Mouse (Mus musculus): Measurements from ENCODE around the gene Zcrb1. TPM values are rescaled to one million over a fixed set of nuclear protein-coding genes. Genes with fewer than 3 reads are reported as not detected.

Zcrb1 gene
- 10 to 100 TPM; 57.1 to 67.5 TPM for total RNA-seq (2023)

DNA sequence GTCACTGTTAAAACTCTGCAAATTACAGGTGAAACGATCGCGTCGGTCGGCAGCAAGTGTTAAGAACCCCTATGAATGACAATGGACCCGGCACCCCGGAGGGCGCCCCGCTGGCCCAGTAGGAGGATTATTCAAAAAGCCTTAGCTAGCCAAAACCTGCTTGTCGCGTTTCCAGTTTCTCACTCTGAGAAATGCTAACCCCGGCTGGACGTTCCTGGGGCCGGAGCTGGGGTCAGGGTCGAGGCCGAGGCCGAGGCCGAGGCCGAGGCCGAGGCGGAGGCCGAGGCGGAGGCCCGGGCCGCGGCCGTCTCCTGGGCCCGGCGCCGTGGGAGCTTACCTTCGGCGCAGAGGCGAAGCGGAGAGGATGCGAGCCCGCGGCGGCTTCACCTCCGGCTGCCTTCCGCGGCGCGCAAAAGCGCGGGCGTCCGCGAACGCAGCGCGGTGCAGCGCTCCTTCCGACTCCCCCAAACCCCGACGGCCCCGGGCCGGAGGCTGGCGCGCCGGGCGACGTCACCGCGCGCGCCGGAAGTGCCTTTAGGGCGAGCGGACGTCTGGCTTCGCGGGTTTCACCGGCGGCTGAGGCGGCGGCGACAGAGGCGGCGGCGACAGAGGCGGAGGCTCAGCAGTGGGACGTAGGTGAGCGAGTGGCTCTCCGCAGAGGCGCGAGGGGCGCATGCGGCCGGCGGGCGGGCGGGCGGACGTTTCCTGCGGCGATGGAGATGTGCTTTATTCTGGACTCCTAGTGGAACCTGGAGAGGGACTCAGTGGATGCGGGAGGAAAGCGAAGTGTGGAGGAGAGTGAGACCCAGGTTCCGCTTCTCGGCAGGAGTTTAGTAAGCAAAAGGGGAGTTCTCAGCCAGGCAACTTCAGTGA is at the start of gene Zcrb1, which contains the start of gene Pphln1:
Gene Zcrb1 (minus strand): TSS at position 509 of the 873 bp plus-strand sequence.
Gene Pphln1 (plus strand): TSS at position 525 of the 873 bp plus-strand sequence.

DNA sequence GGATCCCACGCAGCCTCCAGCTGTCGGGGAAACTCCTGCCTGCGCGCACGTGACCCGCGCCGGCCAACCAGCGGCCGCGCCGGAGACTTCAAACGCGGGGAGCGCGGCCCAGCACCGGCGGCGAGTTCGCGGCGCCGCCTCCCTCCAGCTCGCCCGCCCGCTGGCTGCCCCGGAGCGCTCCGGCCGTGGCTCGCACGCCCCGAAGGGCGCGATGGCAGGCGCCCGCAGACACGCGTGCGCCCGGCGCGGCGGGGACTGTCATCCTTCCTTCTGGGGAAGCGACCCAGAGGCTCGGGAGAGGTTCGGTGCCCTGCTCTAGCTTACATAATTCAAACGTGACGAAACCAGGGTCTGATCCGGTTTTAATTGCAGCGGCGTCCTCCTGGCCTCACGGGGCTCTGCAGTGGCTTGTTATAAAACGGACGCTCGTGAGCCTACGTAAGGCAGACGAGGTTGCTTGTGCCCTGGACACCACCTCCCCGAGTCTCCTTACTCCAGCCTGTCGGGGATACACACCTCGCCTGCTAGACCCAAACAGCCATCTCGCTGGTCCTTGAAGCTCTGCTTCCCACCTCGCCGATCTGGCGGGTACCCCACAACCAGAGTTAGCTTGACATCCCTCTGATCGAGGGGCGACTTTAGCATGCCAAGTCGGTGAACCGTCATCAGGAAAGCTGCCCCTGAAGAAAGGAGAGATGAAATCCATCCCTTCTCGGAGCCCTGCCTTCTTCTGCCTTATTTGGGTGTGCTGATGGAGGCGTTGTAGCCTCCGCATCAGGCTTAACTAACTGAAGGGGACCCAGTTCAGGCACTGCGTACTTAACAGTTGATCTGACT is 61.0 kb downstream of the Zcrb1 start, which contains the start of gene Yaf2:
Gene Yaf2 (minus strand): TSS at position 11 of the 837 bp plus-strand sequence.

Other genes with a start within 250 kb of the Zcrb1 start
- 10 to 100 TPM; 31.4 to 35.3 TPM for gene Gxylt1, start 123.2 kb downstream of the Zcrb1 start, total RNA-seq (2023)
- gene Yaf2, start 61.4 kb downstream of the Zcrb1 start, total RNA-seq (2023), result 1 to 10 TPM; 6.9 to 7.0 TPM
- 10 to 100 TPM; 46.6 to 48.9 TPM for gene Pphln1, start within 50 bp of the Zcrb1 start, total RNA-seq (2023)
- under 1 TPM; 0.24 TPM for gene Prickle1, start 197.6 kb upstream of the Zcrb1 start, total RNA-seq (2023)

All from monocyte, adult 59 days (primary cell).